Mouse (Mus musculus) embryonic fibroblast, embryonic 13.5 days (primary cell): Measurements from ENCODE around the gene Tctn1. TPM values are rescaled to one million over a fixed set of nuclear protein-coding genes. Genes with fewer than 3 reads are reported as not detected.

Experiments
- H3K27ac ChIP-seq: 2 replicates; pipeline ENCODE4 v1.5.1; 2012; ENCODE audit warnings: low read length, control low read depth, inconsistent platforms; ENCODE audit not compliant: insufficient read depth
- H3K4me1 ChIP-seq: 2 replicates; pipeline ENCODE4 v1.6.1; 2011; ENCODE audit warnings: low read length; ENCODE audit not compliant: control insufficient read depth, insufficient read depth
- H3K4me3 ChIP-seq: 2 replicates; pipeline ENCODE4 v1.5.1; 2011; ENCODE audit warnings: mild to moderate bottlenecking, control low read depth, low read length; ENCODE audit not compliant: insufficient read depth
- CTCF ChIP-seq: IDR thresholded peaks from 2 replicates; pipeline ENCODE4 v1.5.1; 2011; ENCODE audit warnings: mild to moderate bottlenecking, control low read depth, low read length, moderate library complexity, borderline replicate concordance; ENCODE audit not compliant: insufficient read depth
- POLR2A ChIP-seq: IDR thresholded peaks from 2 replicates; pipeline ENCODE4 v1.6.1; 2011; ENCODE audit warnings: low read depth, mild to moderate bottlenecking, control low read depth, low read length, moderate library complexity
- polyA plus RNA-seq: library from polyadenylated mRNA; stranded (reverse); fragments of >200 nt; gene quantifications from 2 replicates; pipeline ENCODE4 v1.2.4, GENCODE M21; 2011; ENCODE audit warnings: low read depth; ENCODE audit not compliant: missing spikeins, insufficient read length

Tctn1 gene
- polyA plus RNA-seq, 1 experiment: 12.2 TPM

DNA sequence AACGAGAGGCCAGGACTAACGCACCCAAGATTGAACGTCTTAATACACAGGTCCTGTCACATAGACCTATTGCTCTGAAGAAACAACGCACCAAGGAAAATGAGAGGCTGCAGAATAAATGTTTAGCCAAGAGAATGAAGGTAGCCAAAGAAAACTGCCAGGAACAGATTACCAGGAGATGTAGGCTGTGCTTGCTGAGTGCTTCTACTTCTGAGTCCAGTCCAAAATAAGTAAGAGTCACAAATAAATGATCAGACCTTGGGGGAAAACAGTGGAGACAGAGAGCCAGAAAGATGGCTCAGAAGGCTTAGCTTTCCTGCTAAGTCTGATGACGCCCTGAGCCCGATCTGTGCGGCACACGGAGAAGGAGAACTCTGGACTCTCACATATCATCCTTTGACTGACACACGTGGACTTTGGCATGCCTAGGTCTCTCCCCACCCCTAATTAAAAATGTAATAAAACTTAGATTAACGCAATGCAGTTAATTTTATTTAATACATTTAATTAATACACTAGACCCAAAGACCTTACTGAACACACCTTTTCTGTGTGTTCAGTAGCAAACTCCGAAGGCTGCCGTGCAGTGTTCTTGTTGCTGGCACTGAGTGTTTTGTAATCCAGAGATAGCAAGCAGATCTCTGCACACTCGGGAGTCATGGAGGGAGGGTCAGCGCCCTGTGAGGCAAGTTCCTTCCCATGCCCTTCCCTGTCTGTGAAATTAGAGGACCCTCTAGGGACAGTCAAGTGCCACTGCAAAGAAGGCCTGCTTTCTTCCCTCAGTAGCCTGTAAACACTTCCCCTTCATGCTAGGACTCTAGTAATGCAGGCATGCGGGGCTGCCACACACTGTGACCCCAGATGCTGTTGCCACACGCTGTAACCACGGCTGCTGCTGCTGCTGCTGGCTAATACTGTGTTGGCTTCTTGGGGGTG, 38.8 kb upstream of the Tctn1 start:
- no peak for TF ChIP-seq POLR2A
- H3K27ac ChIP-seq: peak overlapping the region; percentile 80
- H3K4me1 ChIP-seq: peaks cover 36% of the 10 kb centered on the region
- H3K4me3 ChIP-seq: no peak overlapping the region

DNA sequence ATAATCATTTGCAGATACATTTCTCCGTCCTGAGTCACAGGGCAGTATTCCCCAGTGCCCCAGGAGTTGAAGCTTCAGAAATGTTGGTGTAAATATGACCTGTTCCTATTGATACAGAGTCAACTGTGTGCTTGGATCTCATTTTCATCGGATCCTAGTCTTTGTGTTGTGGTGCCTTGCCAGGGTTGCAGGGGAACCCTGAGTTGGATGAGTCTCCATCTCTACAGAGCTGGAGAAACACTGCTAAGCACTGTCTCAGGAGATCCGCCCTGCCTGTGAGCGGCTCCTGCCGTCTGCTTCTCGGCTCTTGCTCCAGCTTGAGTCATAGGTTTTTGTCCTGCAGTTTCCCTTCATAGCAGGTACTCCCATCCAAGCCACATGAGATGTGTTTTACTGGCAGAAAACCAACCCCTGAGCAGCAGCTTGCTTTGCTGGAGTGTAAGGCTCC, 35.8 kb upstream of the Tctn1 start:
- no peak overlapping the region for H3K4me3 ChIP-seq
- H3K4me1 ChIP-seq: peaks cover 34% of the 10 kb centered on the region
- TF ChIP-seq CTCF (no peak), POLR2A (no peak)
- peak overlapping the region; percentile 81 for H3K27ac ChIP-seq

DNA sequence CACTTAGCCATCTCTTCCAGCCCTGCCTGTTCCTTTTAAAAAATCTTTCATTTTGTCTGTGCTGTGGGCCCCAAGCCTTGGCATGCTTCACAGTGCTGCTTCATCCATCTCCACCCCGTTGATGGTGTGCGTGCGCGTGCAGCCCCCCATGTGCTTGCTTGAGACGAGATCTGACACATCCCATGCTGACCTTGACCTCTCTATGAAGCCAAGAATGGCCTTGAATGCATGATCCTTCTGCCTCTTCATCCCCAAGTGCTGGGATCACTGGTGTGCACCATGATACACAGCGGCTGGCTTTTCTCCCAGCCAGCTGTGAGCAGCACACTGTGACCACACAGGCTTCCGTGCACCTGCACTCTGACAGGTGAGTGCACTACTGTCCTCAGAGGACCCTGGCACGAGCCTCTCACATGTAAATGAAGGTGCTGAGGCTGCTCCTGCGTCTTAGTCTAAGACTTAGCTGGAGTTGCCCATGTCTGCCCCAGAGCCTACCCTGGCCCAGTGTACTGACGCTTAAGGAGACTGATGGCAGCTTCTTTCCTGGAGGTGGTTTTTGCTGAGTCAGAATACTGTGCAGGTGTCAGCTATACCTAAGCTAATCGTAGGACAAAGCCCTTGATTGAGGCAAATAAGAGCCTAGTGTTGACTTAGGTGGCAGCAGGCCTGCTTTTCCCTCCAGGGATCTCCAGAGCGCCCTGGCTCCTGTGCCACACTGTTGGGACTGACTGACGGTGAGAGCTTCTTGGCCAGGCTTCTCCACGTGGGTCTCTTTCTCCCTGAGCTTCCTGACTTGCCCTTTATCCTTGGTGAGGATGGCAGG, 31.1 kb upstream of the Tctn1 start:
- no peak for TF ChIP-seq CTCF
- no peak for TF ChIP-seq POLR2A
- no peak overlapping the region for H3K27ac ChIP-seq
- H3K4me3 ChIP-seq: no peak overlapping the region
- H3K4me1 ChIP-seq: peaks cover 4% of the 10 kb centered on the region; the same call in 1 of the 2 replicates

DNA sequence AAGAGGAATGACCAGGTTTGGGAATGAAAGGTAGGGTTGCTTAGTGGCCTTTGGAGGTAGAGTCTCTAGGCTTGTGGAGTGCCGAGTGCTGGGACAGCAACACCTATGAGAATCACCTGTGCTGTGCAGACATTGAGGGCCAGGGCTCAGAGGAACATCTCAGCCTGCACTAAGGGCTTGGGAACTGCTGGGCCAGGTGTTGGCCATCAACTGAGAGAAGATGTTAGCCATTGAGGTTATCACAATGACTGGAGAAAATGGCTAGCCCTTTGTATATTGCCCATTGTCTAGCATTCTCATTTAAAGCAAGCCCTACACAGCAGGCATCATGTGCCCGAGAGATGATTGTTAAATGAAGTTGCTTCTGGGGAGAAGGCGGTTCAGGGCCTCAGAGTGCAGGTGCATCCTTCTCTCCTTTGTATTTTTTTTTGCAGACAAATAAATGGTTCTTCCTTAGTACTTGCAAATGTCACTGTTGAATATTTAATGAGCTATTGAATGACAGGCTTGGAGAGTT, 30.0 kb upstream of the Tctn1 start:
- TF ChIP-seq POLR2A (no peak), CTCF (no peak)
- no peak overlapping the region for H3K4me3 ChIP-seq
- no peak overlapping the region for H3K27ac ChIP-seq
- peaks cover 2% of the 10 kb centered on the region; the same call in 1 of the 2 replicates for H3K4me1 ChIP-seq

DNA sequence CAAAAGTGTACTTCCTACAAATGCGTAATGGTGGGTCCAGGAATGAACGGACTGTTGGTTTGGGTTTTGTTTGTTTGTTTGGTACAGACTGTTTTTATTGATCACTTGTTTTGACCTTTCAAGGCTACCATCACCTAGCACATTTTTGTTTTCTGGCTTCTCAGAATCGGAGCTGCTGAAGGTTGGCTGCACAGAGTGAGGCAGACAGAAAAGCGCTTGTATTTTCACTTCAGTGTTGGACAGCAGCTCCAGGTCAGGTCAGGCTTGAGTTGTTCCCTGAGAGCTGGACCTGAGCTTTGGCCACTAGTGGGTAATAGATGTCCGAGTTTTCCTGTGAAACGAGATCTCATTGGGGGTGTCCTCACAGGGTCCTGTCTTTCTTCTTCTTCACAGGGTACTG, 28.9 kb upstream of the Tctn1 start:
- Histone ChIP-seq H3K4me1 (peaks cover 2% of the 10 kb centered on the region; the same call in 1 of the 2 replicates), H3K27ac (no peak overlapping the region), H3K4me3 (no peak overlapping the region)
- no peak for TF ChIP-seq POLR2A
- no peak for TF ChIP-seq CTCF

DNA sequence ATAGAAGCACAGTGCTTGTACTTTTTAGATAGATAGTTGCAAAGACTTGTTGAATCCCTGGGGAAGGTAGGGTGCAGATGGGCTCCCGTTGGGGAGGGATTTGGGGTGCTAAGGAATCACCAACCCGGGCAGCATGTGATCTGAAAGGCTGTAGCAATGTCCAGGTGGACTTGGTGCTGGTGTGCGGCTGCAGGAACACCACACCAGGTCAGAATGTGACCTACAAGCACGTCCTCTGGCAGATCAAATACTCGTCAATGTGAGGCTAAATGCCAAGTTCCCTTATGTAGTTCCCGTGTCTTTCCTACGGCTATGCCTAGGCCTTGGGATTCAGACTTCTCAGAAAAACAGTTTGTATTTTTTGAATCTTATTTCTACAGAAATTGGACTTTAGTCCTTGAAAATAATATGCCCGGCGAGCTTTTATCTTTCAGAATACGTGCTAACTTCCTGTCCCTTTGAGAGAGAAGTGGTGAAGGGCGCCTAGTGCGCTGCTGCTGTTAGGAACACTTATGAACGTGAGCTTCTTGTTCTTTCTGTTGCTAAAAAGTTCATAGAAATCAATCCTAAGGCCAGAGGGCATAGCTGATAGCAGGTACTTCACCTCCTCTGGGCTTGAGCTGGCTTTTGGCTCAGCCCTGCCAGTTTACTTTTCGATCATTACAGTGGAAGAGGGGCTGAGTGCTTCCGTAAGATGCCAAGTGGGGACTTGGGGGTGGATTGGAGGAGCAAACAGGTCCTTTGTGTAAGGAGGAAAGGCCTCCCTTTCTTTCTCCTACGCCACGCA, 27.5 kb upstream of the Tctn1 start:
- no peak overlapping the region for H3K4me3 ChIP-seq
- H3K27ac ChIP-seq: no peak overlapping the region

DNA sequence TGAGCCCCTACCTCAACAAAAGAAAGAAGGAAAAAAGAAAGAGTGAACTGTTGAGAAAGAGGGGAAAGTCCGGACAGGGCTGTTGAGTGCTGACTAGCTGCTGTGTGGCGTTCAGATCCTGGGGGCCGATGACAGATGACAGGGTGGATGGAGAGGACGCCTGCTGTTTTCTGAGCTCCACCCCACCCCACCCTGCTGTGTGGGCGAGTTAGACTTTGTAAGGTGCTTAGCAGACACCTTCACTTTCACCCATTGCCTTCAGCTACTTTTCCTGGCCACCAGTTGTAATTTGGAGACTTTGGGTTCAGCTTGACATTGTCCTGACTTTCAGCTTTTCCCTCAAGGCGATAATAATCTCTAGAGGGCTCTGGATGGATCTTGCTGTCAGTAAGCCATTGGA, 26.9 kb upstream of the Tctn1 start:
- peaks cover 4% of the 10 kb centered on the region; the same call in 1 of the 2 replicates for H3K4me1 ChIP-seq
- H3K27ac ChIP-seq: no peak overlapping the region
- no peak for TF ChIP-seq CTCF
- TF ChIP-seq POLR2A: no peak
- no peak overlapping the region for H3K4me3 ChIP-seq

More for the DNA sequence above, 27.5 kb upstream of the Tctn1 start:
- H3K4me1 ChIP-seq: 0 out of 2 replicates have a peak, but pooled peaks cover 2% of the 10 kb centered on the region
- no peak for TF ChIP-seq CTCF
- no peak for TF ChIP-seq POLR2A

DNA sequence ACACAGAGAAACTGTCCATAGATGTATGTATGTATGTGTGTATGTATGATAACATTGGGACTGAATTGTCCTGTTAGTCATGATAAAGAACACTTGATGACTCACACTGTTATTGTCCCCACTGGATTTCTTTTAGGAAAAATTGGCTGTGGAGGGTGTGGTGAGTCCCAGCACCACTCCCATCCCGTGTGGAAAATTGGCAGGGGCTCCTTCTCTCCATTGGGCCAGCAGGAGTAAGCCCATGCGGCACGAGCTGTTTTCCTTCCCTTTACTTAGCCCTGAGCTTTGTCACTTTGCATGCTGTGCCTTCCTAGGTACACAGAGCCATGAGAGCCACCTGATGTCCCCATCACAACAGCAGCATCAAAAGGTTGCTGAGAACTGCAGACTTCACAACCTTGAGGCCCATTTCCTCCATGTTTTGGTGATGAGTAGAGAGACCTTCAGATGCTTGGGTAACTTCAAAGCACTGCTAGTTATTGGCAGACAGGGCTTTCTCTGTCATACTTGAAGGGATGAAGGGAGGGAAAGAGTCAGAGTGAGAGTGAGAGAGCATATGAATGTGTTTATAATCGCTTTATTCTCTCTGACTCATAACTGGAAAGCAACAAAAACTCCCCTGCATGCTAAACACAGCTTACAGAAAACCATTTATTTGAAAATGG, 24.0 kb upstream of the Tctn1 start:
- H3K4me1 ChIP-seq: peaks cover 8% of the 10 kb centered on the region; the same call in 1 of the 2 replicates
- TF ChIP-seq POLR2A (no peak), CTCF (no peak)
- peak overlapping the region; percentile 23; the same call in 1 of the 2 replicates for H3K27ac ChIP-seq
- H3K4me3 ChIP-seq: no peak overlapping the region
